Mouse (Mus musculus): Measurements from ENCODE around the gene Trpt1. TPM values are rescaled to one million over a fixed set of nuclear protein-coding genes. Genes with fewer than 3 reads are reported as not detected.
"Not testable (repeated sequence)": the region's sequence is repeated elsewhere in the genome, so short reads cannot be mapped to it uniquely, and the experiment has no call there.

Trpt1 gene
- polyA plus RNA-seq, 1 experiment from 2014 or later, result 15.2 TPM

GRCm38 (mm10) chr19:6987904-6988285, 8.0 kb upstream of the Trpt1 start:
- DNase-seq (ENCODE audit: low spot score) (no peak), ATAC-seq (no peak)
- no peaks in the 10 kb centered on the region for H3K9me3 ChIP-seq (replicated peaks; ENCODE audit: control insufficient read depth, low read length)
- peak overlapping the region; percentile 78 for H3K4me3 ChIP-seq (ENCODE audit: low read depth, low read length)
- no peaks in the 10 kb centered on the region for H3K27me3 ChIP-seq (replicated peaks; ENCODE audit: control insufficient read depth, insufficient read depth, low read length)
- H3K4me2 ChIP-seq (ENCODE audit: low read length), result peak overlapping the region; percentile 86
- H3K9ac ChIP-seq (ENCODE audit: low read length), result peak overlapping the region; percentile 89
- 0 out of 2 replicates have a peak overlapping the region, but pooled peaks have one; percentile 75 for H3K27ac ChIP-seq (ENCODE audit: low read depth, low read length)
- H3K36me3 ChIP-seq (ENCODE audit: control insufficient read depth, insufficient read depth, low read length), result 0 out of 2 replicates have a peak, but pooled peaks cover 14% of the 10 kb centered on the region
- H3K4me1 ChIP-seq (ENCODE audit: control insufficient read depth, insufficient read depth, low read length), result peaks cover 20% of the 10 kb centered on the region
- WGBS, result 6% methylated on average over 8 of the region's 8 CpGs

GRCm38 (mm10) chr19:6989251-6989650, 6.7 kb upstream of the Trpt1 start:
- Histone ChIP-seq H3K4me1 (ENCODE audit: control insufficient read depth, insufficient read depth, low read length) (peaks cover 24% of the 10 kb centered on the region), H3K9me3 (replicated peaks; ENCODE audit: control insufficient read depth, low read length) (no peaks in the 10 kb centered on the region), H3K27me3 (replicated peaks; ENCODE audit: control insufficient read depth, insufficient read depth, low read length) (no peaks in the 10 kb centered on the region), H3K27ac (ENCODE audit: low read depth, low read length) (no peak overlapping the region), H3K4me2 (ENCODE audit: low read length) (no peak overlapping the region), H3K36me3 (ENCODE audit: control insufficient read depth, insufficient read depth, low read length) (0 out of 2 replicates have a peak, but pooled peaks cover 9% of the 10 kb centered on the region), H3K4me3 (ENCODE audit: low read depth, low read length) (no peak overlapping the region), H3K9ac (ENCODE audit: low read length) (no peak overlapping the region)
- ATAC-seq (no peak), DNase-seq (ENCODE audit: low spot score) (no peak)
- 88% methylated on average over 8 of the region's 8 CpGs for WGBS

GRCm38 (mm10) chr19:6990712-6991111, 5.2 kb upstream of the Trpt1 start:
- Histone ChIP-seq H3K36me3 (ENCODE audit: control insufficient read depth, insufficient read depth, low read length) (no peaks in the 10 kb centered on the region), H3K4me3 (ENCODE audit: low read depth, low read length) (no peak overlapping the region), H3K27ac (ENCODE audit: low read depth, low read length) (no peak overlapping the region), H3K9me3 (replicated peaks; ENCODE audit: control insufficient read depth, low read length) (no peaks in the 10 kb centered on the region), H3K9ac (ENCODE audit: low read length) (no peak overlapping the region), H3K27me3 (replicated peaks; ENCODE audit: control insufficient read depth, insufficient read depth, low read length) (no peaks in the 10 kb centered on the region), H3K4me2 (ENCODE audit: low read length) (no peak overlapping the region), H3K4me1 (ENCODE audit: control insufficient read depth, insufficient read depth, low read length) (peaks cover 30% of the 10 kb centered on the region)
- DNase-seq (ENCODE audit: low spot score) (no peak), ATAC-seq (no peak)
- WGBS, result 85% methylated on average over 6 of the region's 6 CpGs

- H3K4me1 ChIP-seq (ENCODE audit: control insufficient read depth, insufficient read depth, low read length), result peaks cover 27% of the 10 kb centered on the region
- not testable (repeated sequence) for ATAC-seq
Observed at GRCm38 (mm10) chr19:6991166-6991565, 4.8 kb upstream of the Trpt1 start.

GRCm38 (mm10) chr19:6992011-6992858, 3.7 kb upstream of the Trpt1 start, which contains the start of gene Dnajc4:
Gene Dnajc4 (minus strand): TSS chr19:6992572.
- ATAC-seq, result peak; percentile 96
- peak within 1 kb of the TSS; percentile 45 for H3K4me3 ChIP-seq (ENCODE audit: low read depth, low read length)
- peaks cover 29% of the 10 kb centered on the region for H3K4me1 ChIP-seq (ENCODE audit: control insufficient read depth, insufficient read depth, low read length)
- WGBS, result 3% methylated on average over 37 of the region's 37 CpGs
- peak within 1 kb of the TSS; percentile 66 for H3K4me2 ChIP-seq (ENCODE audit: low read length)
- H3K27ac ChIP-seq (ENCODE audit: low read depth, low read length), result peak within 1 kb of the TSS; percentile 16; the same call in 1 of the 2 replicates
- DNase-seq (ENCODE audit: low spot score), result peak; percentile 99
- no peaks in the 10 kb centered on the region for H3K9me3 ChIP-seq (replicated peaks; ENCODE audit: control insufficient read depth, low read length)
- H3K9ac ChIP-seq (ENCODE audit: low read length), result peak within 1 kb of the TSS; percentile 75
- H3K27me3 ChIP-seq (replicated peaks; ENCODE audit: control insufficient read depth, insufficient read depth, low read length), result no peaks in the 10 kb centered on the region
- no peaks in the 10 kb centered on the region for H3K36me3 ChIP-seq (ENCODE audit: control insufficient read depth, insufficient read depth, low read length)

More at GRCm38 (mm10) chr19:6991166-6991565, 4.8 kb upstream of the Trpt1 start:
- H3K9me3 ChIP-seq (replicated peaks; ENCODE audit: control insufficient read depth, low read length); H3K27me3 ChIP-seq (replicated peaks; ENCODE audit: control insufficient read depth, insufficient read depth, low read length); H3K36me3 ChIP-seq (ENCODE audit: control insufficient read depth, insufficient read depth, low read length); H3K27ac ChIP-seq (ENCODE audit: low read depth, low read length); H3K4me3 ChIP-seq (ENCODE audit: low read depth, low read length); H3K9ac ChIP-seq (ENCODE audit: low read length); DNase-seq (ENCODE audit: low spot score): not testable (repeated sequence)
- 91% methylated on average over 6 of the region's 6 CpGs for WGBS
- peak overlapping the region; percentile 66; the same call in 1 of the 2 replicates for H3K4me2 ChIP-seq (ENCODE audit: low read length)

- Histone ChIP-seq H3K36me3 (ENCODE audit: control insufficient read depth, insufficient read depth, low read length) (no peaks in the 10 kb centered on the region), H3K4me2 (ENCODE audit: low read length) (peak overlapping the region; percentile 66), H3K9ac (ENCODE audit: low read length) (peak overlapping the region; percentile 75), H3K4me3 (ENCODE audit: low read depth, low read length) (peak overlapping the region; percentile 45), H3K4me1 (ENCODE audit: control insufficient read depth, insufficient read depth, low read length) (peaks cover 25% of the 10 kb centered on the region), H3K9me3 (replicated peaks; ENCODE audit: control insufficient read depth, low read length) (no peaks in the 10 kb centered on the region), H3K27me3 (replicated peaks; ENCODE audit: control insufficient read depth, insufficient read depth, low read length) (no peaks in the 10 kb centered on the region), H3K27ac (ENCODE audit: low read depth, low read length) (peak overlapping the region; percentile 16; the same call in 1 of the 2 replicates)
- 57% methylated on average over 14 of the region's 14 CpGs for WGBS
- no peak for DNase-seq (ENCODE audit: low spot score)
- ATAC-seq, result no peak; the same call in 1 of the 2 replicates
Observed at GRCm38 (mm10) chr19:6993011-6993770, 2.7 kb upstream of the Trpt1 start.

GRCm38 (mm10) chr19:6994002-6994401, 1.9 kb upstream of the Trpt1 start:
- Histone ChIP-seq H3K4me3 (ENCODE audit: low read depth, low read length) (no peak overlapping the region), H3K36me3 (ENCODE audit: control insufficient read depth, insufficient read depth, low read length) (peaks cover 1% of the 10 kb centered on the region), H3K9ac (ENCODE audit: low read length) (no peak overlapping the region), H3K4me1 (ENCODE audit: control insufficient read depth, insufficient read depth, low read length) (peaks cover 24% of the 10 kb centered on the region), H3K4me2 (ENCODE audit: low read length) (no peak overlapping the region), H3K27ac (ENCODE audit: low read depth, low read length) (no peak overlapping the region), H3K27me3 (replicated peaks; ENCODE audit: control insufficient read depth, insufficient read depth, low read length) (no peaks in the 10 kb centered on the region), H3K9me3 (replicated peaks; ENCODE audit: control insufficient read depth, low read length) (no peaks in the 10 kb centered on the region)
- ATAC-seq, result no peak
- no peak for DNase-seq (ENCODE audit: low spot score)
- 82% methylated on average over 8 of the region's 8 CpGs for WGBS

- no peaks in the 10 kb centered on the region for H3K27me3 ChIP-seq (replicated peaks; ENCODE audit: control insufficient read depth, insufficient read depth, low read length)
- H3K27ac ChIP-seq (ENCODE audit: low read depth, low read length), result no peak overlapping the region
- WGBS, result 87% methylated on average over 8 of the region's 8 CpGs
- no peaks in the 10 kb centered on the region for H3K9me3 ChIP-seq (replicated peaks; ENCODE audit: control insufficient read depth, low read length)
- H3K4me1 ChIP-seq (ENCODE audit: control insufficient read depth, insufficient read depth, low read length), result peaks cover 24% of the 10 kb centered on the region
- DNase-seq (ENCODE audit: low spot score), result no peak
- H3K4me3 ChIP-seq (ENCODE audit: low read depth, low read length), result no peak overlapping the region
- ATAC-seq, result no peak
- no peak overlapping the region for H3K9ac ChIP-seq (ENCODE audit: low read length)
- no peak overlapping the region for H3K4me2 ChIP-seq (ENCODE audit: low read length)
- H3K36me3 ChIP-seq (ENCODE audit: control insufficient read depth, insufficient read depth, low read length), result peaks cover 6% of the 10 kb centered on the region
Observed at GRCm38 (mm10) chr19:6994489-6994888, 1.4 kb upstream of the Trpt1 start.

Data from forebrain, embryonic 14.5 days (tissue).